Mouse (Mus musculus) urinary bladder, postnatal 25 days (tissue): ENCODE results near the gene S100b.

ENCODE experiments used
- DNase-seq: peaks from one replicate; pipeline ENCODE4 v3.0.0; 2022; ENCODE audit warnings: low spot score

Gene S100b

GRCm38 (mm10) chr10:76260358-76261059, 6.9 kb downstream of the S100b start:
- DNase-seq: no peak

GRCm38 (mm10) chr10:76261447-76261846, 7.8 kb downstream of the S100b start:
- no peak for DNase-seq

GRCm38 (mm10) chr10:76262431-76262830, 8.8 kb downstream of the S100b start:
- no peak for DNase-seq

- peak; percentile 55 for DNase-seq
Observed at GRCm38 (mm10) chr10:76271238-76271637, 17.6 kb downstream of the S100b start.

GRCm38 (mm10) chr10:76275256-76275655, 21.6 kb downstream of the S100b start:
- no peak for DNase-seq

GRCm38 (mm10) chr10:76278541-76279097, 25.0 kb downstream of the S100b start:
- DNase-seq: no peak

DNA sequence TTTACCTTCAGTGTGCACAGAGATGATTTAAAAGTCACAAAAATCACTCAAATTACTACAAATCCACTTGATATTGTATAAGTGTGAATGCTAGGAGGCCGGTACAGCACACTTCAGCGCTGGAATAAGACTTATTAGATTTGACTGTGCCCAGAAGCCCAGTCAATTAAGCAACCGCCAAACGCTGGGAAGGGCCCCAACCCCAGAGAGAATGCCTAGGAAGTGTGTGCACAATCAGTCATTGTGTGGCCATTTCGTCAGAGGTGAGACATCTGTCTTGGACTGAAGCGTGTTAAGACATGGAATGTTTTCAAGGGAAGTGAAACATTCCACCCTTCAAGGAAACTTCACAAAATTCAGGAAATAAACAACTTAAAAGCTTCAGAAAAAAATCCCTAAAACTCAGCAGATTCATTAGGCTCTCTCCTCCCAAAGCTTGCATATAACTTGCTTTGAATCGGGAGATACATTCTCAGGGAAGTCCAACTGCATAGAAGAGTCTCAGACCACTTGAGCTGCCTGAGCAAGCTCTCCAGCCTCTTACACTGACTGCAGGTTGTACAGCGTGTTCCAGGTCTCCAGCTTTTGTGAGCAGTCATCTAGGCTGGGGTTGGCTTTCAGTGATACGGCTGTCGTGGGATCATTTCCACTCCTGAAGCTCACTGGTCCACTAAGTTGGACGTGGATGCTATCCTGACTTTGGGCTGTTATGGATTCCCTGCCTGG, 34.8 kb downstream of the S100b start:
- no peak for DNase-seq

- DNase-seq: no peak
Observed at GRCm38 (mm10) chr10:76289052-76289451, 35.4 kb downstream of the S100b start.

DNA sequence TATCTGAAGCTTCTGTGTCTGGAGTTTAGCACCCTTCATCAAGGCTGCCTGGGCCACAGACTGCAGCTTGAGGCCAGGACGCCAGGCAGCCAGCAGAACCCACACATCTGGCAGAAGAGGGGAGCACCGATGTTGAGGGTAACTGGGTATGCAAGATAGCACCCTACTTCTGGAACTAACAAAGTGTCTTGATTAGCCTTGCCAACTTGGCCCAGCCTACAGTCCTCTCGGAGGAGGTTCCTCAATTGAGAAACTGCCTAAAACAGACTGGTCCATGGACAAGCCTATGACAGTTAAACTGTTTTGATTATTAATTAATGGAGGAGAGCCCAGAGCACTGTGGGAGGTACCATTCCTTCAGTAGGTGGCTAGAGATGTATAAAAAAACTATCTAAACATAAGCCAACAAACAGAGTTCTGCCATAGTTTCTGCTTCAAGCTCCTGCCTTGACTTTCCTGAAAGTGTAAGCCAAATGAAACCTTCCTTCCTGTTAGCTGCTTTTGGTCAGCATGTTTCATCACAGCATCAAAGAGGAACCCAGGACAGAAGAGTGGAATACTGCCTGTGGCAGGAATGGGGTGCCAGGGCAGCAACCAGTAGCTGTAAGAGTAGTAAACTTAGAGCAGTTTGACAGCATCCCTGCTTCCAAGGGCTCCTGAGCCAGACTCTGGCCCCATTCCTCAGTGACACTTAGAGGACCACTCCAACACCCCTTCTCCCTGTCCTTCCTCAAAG, 36.5 kb downstream of the S100b start:
- DNase-seq: no peak

DNA sequence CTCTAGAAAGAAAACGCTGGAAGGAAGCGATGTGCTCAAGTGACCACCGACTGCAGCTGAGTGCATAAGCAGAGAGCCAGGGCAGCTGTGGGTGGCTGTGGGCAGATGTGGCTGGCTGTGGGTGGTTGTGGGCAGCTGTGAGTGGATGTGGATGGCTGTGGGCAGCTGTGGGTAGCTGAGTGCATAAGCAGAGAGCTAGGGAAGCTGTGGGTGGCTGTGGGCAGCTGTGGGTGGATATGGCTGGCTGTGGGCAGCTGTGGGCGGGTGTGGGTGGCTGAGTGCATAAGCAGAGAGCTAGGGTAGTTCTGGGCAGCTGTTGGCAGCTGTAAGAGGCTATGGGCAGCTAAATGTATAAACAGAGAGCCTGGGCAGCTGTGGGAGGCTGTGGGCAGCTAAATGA, 39.6 kb downstream of the S100b start:
- DNase-seq: no peak

DNA sequence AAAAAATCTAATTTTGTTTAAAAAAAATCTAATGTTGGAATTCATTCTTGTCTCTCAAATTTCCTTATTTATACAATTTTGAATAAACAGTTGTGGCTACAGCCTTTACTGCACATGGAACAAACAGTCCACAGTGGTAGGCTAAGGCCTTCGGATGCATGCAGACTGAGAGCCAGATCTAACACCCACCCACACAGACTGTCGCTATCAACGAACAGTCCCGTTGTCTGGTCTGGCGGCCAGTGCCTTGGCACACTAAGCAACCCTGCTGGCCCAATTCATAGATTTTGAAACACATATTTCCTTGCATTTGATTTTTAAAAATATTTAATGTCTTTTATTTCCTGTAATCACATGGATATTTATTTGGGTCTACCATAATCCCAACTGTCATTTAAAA, 46.5 kb downstream of the S100b start:
- DNase-seq: no peak

GRCm38 (mm10) chr10:76306738-76307137, 53.1 kb downstream of the S100b start:
- no peak for DNase-seq
